Mouse (Mus musculus): ENCODE results near the gene Btaf1.

DNA sequence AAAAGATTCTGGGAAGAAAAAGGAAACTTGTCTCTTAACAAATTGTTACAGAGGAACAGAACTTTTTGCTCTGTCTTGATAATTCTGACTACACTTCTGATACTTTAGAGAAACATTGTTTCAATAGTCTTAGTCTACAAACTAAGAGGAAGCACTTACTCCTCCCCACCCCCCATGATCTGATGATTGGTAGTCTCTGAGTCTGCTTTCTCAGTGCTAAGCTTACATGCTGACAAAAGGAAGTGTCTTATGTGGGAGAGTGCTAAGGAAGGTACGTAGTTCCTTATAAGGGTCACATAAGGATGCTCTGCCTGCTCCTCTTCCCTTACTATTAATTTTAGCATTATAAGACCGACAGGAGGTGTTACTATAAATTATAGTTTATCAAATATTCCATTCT is 6.7 kb downstream of the Btaf1 start:
- TF ChIP-seq CTCF (IDR thresholded peaks at IDR 0.05; ENCODE audit: low read depth, low read length) (no peak), POLR2A (IDR thresholded peaks at IDR 0.05; ENCODE audit: borderline replicate concordance, low read depth, low read length) (no peak)

All from bone marrow macrophage, adult 2 months (primary cell).